Mouse (Mus musculus) gastrocnemius, postnatal 14 days (tissue): ENCODE data around the gene Rab7b. TPM values are rescaled to one million over a fixed set of nuclear protein-coding genes. Genes with fewer than 3 reads are reported as not detected.

ENCODE experiments used
- DNase-seq: peaks from one replicate; pipeline ENCODE4 v3.0.0; 2021; ENCODE audit warnings: mixed read lengths
- intact Hi-C: fragments of 180-260 bp; cut with DNase I; formaldehyde crosslinking; loops from one replicate; pipeline ENCODE4 v1.15.1; 2025; ENCODE audit warnings: low total_unique reads
- long read RNA-seq, 2 experiments: library from polyadenylated mRNA; stranded (forward); transcript quantifications; one replicate each; pipeline ENCODE4 v2.0.0; 2021
- total RNA-seq, 2 experiments: library from RNA; stranded (reverse); gene quantifications; 2 replicates each; pipeline ENCODE4 v1.2.3; 2021

The Rab7b gene
- total RNA-seq = 1 to 10 TPM; 3.7 to 6.5 TPM
- long read RNA-seq, experiment 1, full-length matches to known transcripts = 6 of 6 reads
- long read RNA-seq, experiment 1, partial matches to known transcripts = 0 of 6 reads
- long read RNA-seq, experiment 1, other reads (novel, unspliced or antisense) = 0 of 6 reads
- long read RNA-seq, experiment 2, full-length matches to known transcripts = 7 of 7 reads
- long read RNA-seq, experiment 2, partial matches to known transcripts = 0 of 7 reads
- long read RNA-seq, experiment 2, other reads (novel, unspliced or antisense) = 0 of 7 reads

DNA sequence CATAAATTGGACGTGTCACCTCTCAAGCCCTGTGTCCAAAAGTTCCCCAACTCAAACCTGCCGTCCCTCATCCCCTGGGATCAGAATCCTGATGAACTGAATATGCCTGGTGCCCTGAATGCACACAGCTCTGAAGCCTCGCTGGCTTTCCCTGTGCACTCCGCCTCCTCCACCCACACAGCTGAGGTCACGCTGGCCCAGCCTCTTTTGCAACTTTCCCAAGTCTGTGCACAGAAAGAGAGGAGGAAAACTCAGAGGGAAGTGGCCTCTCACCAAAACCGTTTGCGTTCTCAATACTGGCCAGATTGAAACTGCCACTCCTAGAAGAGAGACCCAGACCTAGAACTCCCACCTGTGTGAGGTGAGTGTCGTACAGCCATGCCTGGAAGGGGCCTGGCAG is at the start of gene Rab7b:
Gene Rab7b (plus strand): TSS at position 221 of the 400 bp plus-strand sequence.
- DNase-seq = peak; percentile 75
- intact Hi-C loops = no loop called here

GRCm38 (mm10) chr1:131640062-131640461 is 48.4 kb upstream of the Rab7b start:
- DNase-seq = no peak
- intact Hi-C loops = no loop called here

DNA sequence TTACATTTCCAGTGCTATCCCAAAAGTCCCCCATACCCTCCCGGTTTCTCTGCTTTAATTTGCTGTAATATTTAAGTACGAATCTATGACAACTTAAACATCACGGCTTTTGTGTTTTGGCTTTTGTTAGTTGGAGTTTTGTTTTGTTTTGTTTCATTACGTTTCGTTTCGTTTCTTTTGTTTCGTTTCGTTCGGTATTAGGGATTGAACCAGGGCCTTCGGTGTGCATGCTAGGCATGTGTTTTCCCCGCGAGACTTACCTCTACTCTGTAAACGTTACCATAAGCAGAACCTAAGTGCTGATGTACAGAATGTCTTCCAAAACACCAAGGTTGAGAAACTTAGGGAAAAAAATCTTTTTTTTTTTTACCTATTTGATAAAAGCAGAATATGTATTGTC is 46.9 kb upstream of the Rab7b start:
- no peak for DNase-seq

DNA sequence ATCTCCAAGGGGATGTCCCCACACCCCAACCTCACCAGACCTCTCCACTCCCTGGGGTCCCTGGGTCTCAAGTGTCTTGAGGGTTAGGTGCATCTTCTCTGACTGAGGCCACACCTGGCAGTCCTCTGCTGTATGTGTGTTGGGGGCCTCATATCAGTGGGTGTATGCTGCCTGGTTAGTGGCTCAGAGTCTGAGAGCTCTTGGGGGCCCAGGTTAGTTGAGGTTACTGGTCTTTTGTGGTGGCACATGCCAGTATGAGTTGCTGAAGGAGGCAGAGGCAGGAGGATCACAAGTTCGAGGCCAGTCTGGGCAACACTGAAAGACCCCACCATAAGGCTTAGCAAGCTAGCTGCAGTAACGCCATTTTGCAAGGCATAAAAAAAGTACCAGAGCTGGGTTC is 46.2 kb upstream of the Rab7b start:
- DNase-seq = no peak
- intact Hi-C loops = no loop called here

More for the DNA sequence above, 46.9 kb upstream of the Rab7b start:
- intact Hi-C loops = no loop called here

DNA sequence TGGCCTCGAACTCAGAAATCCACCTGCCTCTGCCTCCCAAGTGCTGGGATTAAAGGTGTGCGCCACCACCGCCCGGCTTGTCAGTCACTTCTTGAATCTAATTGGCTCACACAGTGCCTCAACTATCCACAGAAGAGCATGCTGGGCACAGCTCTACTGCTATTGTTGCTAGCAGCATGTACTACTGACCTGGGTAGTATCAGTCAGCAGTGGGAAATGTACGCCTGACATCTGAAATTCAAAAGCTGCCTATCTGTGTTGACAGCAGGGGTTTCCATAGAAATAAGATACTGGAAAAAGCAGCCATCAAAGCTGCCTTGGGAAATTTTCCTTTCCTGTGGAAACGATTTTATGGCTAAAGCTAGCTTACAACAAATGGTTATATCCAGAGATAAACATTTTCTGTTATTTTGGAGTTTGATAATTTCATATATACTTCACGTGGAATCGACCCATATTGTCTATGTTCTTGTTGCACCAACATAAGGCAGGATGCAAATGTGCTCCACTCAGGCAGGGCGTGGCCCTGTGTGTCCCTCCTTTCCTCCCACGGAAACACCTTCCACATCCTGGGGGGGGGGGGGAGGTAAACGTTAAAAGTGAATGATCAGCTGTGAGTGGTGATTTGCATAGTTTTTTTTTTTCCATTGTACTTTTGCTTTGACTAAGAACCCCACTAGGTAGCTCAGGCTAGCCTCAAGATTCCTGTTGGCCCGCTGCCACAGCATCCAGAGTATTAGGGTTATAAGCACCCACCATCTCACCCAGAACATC is 35.6 kb upstream of the Rab7b start:
- no peak for DNase-seq
- intact Hi-C loops = no loop called here

GRCm38 (mm10) chr1:131655601-131656000 is 32.9 kb upstream of the Rab7b start:
- DNase-seq = no peak
- intact Hi-C loops = no loop called here

- intact Hi-C loops = no loop called here
- peak; percentile 92 for DNase-seq
Observed at GRCm38 (mm10) chr1:131657945-131658354, 30.5 kb upstream of the Rab7b start.

DNA sequence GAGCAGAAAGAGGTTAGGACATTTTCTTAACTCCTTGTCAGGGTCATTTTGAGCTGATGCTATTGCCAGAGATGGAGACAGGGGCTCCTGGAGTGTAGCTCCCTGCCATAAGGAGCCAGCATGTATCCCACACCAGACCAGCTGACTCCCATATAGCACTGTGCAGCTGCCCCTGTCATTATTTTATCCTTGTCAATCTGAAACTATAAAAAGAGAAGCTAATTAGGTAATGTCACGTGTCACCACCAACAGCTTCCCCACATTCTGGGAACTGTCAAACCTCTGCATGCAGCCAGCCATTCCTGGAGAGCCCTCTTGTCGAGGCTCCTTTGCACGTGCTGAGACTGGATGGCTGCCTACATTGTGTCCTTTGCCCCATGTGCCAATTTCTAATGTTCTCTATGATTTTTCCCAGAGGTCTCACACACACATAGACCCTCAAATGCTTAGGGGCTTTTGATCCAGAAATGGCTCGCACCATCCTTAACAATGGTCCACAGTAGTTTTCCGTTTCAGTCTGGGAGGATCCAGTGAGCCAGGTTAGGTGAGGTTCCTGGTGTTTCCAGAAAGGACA is 28.9 kb upstream of the Rab7b start:
- intact Hi-C loops = loop anchor here (5.0 kb wide), 1 partner anchor 47 kb away; no protein-coding TSS in a partner anchor
- no peak for DNase-seq

DNA sequence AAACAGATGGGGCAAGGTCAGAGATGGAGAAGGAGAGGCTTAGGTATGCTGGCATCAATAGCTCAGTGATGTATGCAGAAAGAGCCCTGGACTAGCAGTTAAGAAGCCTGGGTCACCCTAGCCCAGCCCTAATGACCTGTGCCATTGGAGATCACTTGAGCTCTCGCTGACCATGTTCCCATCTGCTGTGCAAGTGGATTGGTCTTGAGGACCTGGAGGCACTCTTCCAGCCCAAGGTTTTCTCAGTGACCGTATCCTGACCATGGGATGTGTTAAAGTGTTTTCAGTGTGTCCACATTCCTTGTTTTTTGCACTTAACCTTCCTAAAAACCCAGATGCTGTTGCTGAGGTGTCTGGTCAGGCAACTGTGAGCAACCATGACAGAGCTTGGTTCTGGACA is 28.2 kb upstream of the Rab7b start:
- intact Hi-C loops = loop anchor here (5.0 kb wide), 1 partner anchor 48 kb away; no protein-coding TSS in a partner anchor
- DNase-seq = no peak

- no peak for DNase-seq
- intact Hi-C loops = loop anchor here (5.0 kb wide), 1 partner anchor 49 kb away; no protein-coding TSS in a partner anchor
Observed at GRCm38 (mm10) chr1:131660716-131661472, 27.6 kb upstream of the Rab7b start.

- intact Hi-C loops = loop anchor here (5.0 kb wide), 1 partner anchor 49 kb away; no protein-coding TSS in a partner anchor
- DNase-seq = no peak
Observed at GRCm38 (mm10) chr1:131661749-131662148, 26.7 kb upstream of the Rab7b start.

GRCm38 (mm10) chr1:131663286-131663995 is 25.1 kb upstream of the Rab7b start:
- no peak for DNase-seq
- intact Hi-C loops = loop anchor here (5.0 kb wide), 1 partner anchor 51 kb away; no protein-coding TSS in a partner anchor

DNA sequence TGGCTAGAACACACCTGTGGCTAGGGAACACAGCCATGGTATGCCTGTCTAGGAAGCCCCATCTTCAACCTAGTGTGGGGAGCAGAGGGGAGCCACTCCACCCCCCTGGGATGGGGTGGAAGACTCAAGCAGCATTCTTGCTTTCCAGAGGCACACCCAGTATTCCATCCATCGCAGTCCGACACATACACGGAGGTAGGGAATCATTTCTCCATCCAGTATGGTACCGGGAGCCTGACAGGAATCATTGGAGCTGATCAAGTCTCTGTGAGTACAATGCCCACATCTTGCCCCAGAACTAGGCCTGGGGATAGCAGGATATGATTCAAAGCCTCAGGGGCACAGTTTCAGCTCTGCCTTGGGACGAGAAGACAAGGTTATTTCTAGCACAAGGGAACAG is 24.4 kb upstream of the Rab7b start:
- DNase-seq = no peak
- intact Hi-C loops = loop anchor here (5.0 kb wide), 1 partner anchor 52 kb away; no protein-coding TSS in a partner anchor

- intact Hi-C loops = no loop called here
- DNase-seq = no peak
Observed at GRCm38 (mm10) chr1:131665886-131666285, 22.6 kb upstream of the Rab7b start.

GRCm38 (mm10) chr1:131671113-131671512 is 17.4 kb upstream of the Rab7b start:
- intact Hi-C loops = no loop called here
- no peak for DNase-seq

GRCm38 (mm10) chr1:131672361-131672760 is 16.1 kb upstream of the Rab7b start:
- intact Hi-C loops = no loop called here

DNA sequence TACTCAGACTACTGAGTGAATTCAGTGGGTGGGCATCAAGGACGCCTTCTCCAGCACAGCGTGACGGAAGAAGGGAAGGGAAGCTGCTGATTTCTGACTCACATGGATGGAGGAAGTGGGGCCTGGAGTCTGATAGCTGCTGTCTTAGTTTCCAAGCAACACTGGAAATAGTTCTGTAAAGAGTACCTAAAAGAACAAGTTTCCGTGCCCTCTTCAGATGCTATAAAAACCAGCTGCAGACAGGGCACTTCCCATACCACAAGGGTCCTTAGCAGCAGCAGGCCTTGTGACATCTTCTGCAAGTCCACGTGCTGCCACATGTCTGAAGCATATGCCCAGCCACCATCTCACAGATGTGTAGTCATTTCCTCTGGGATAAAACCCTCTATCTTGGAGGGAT is 8.9 kb upstream of the Rab7b start:
- no peak for DNase-seq
- intact Hi-C loops = no loop called here

More at GRCm38 (mm10) chr1:131672361-131672760, 16.1 kb upstream of the Rab7b start:
- DNase-seq = no peak

DNA sequence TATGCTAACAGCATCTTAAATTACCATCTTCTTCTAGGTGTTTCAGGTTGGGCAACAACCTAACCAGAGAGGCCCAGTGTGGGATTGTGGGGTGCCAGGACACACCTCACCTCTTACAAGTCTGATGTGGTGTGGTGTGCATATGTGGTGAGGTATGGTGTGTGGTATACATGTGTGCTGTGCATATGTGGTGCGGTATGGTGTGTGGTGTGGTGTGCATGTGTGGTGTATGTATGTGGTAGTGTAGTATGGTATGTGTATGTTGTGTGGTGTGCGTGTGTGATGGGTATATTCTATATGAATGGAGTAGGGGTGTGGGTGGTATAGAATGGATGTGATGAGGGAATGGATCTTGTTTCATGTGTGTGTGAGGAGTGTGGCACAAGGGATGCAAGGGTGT is 756 bp upstream of the Rab7b start:
- intact Hi-C loops = no loop called here
- no peak for DNase-seq

- intact Hi-C loops = no loop called here
Observed at GRCm38 (mm10) chr1:131689016-131689415, 521 bp downstream of the Rab7b start.

More at GRCm38 (mm10) chr1:131689016-131689415, 521 bp downstream of the Rab7b start:
- DNase-seq = no peak
